Mouse (Mus musculus) urinary bladder, adult 18-20 months (tissue): ENCODE results near the gene Kif19a.
A peak's percentile ranks its signal among the peaks of the same experiment; 100 is the strongest.

Experiments used
- DNase-seq, 2 experiments: peaks; one replicate each; pipeline ENCODE4 v3.0.0; 2022; ENCODE audit warnings: low spot score in 2 of 2, mixed read lengths in 2 of 2

Kif19a gene

DNA sequence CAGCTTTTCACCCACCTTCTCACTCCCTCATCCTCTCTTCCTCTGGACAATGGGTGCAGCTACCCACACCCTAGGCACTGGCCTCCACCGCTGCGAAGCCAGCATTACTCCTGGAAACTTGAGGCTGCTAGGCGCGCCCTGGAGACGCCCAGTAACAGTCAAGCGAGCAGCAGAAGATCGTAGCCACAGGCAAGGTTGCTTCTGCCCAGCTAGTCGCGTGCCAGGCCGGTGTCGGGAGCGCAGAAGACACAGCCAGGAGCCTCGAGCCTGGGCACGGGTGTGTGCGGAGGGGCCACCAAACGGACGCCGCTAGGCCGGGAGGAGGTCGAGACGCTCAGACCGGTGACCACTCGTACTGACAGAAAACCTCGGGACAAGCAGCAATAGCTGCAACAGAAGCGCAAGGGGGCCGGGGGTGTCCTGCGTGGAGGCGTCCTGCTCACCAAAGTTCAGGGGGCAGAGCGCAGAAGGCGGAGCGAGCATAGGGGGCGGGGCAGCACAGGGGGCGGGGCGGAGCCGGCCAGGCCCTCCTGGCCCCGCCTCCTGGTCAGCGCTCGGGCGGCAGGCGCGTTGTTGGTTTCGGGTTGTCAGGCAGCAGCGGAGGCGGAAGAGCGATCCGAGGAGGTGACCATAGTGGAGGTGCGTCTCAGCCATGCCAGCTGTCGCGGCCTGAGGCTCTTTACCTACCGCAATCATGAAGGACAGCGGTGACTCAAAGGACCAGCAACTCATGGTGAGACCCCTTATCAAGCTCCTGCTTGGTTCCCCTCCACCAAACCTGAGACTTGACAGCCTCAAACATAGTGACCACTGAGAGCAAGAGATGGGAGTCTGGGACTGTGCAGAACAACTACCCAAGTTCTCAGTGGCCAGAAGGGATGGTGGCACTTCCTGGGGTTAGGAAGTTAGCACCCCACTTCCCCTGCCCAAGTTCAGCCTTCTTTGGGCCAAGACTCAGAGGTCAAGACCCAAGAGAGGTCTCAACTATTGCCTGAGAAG lies at the start of gene Kif19a:
Gene Kif19a (plus strand): TSS at position 569 of the 999 bp plus-strand sequence.
- peak; percentile 27 to 53 for DNase-seq

DNA sequence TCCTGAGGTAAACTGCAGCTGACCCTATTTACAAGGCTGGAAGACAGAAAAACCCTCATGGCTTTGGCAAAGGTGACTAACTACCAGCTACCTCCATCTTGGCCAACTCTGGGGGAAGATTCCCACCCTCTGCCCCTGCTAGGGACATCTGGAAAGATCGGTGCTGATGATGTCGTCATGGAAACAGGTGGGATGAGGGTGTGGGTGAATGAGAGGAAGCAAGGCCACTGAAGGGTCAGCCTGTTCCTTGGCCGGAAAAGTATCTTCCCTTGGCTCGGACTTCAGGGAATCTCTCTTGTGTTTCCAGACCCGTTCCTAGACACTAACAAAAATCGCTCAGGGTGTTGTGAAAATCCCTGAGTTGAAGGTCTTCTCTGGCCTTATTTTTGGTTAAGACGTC lies 49.7 kb upstream of the Kif19a start:
- DNase-seq = no peak

- DNase-seq = no peak
Measured at GRCm38 (mm10) chr11:114720535-114720934, 44.7 kb upstream of the Kif19a start.

DNA sequence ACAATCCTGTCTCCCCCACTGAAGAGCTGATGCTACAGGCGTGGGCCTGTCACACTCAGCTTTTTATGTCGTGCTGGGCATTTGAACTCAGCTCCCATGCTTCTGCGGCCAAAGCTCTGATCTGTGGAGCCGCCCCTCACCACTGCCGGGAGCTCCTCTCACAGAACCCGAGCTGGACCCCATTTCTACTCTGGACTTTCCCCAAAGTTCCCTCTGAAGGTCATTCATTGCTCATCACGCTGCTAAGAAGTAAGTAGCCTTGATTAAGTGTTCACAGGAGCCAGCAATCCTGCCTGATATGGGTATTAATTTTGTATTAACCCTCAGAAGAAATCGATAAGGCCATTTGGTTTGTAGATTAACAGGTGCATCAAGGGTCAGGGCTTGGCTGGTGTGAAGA lies 42.8 kb upstream of the Kif19a start:
- no peak for DNase-seq

- no peak for DNase-seq
Measured at GRCm38 (mm10) chr11:114723030-114723429, 42.2 kb upstream of the Kif19a start.

DNA sequence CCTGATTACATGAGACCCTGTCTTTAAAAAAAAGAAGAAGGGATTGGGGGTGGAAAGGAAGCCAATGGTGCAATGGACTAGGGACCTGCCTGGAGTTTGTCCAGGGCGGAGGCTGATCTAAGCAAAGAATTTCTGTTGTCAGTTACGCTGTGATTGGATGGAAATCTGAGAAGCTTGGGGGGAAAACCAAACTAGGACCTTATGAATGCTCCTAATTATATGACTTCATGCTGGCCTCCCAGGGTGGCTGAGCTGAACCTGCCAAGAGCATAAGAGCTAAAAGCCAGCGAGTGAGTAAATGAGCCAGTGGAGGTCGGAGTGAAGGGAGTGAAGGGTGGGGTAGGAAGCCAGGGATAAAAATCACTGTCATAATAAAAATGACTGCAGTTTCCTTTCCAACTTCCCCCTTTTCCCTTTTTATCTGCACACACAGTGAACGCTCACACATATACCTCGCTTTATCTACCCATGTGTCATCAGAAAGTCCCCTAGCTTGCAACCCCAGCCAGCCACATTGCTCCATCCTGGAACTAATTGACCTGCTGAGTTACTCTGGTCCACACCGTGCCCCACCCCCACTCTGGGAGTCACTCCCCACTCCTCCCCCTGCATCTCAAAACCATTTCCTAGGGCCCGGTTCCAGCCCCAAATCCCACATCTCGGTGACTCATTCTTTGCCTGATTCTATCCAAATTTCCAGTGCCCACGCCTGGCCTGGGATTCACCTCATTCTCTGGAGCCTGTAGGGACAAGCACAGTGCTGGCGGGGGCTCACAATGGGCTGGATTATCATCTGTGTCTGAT lies 40.2 kb upstream of the Kif19a start:
- peak in 1 of 2 experiments; percentile 63 for DNase-seq

GRCm38 (mm10) chr11:114726965-114727825 lies 38.0 kb upstream of the Kif19a start, which contains the start of gene Dnaic2:
Gene Dnaic2, plus strand, starts transcription at chr11:114727408.
- DNase-seq = peak; percentile 22 to 56

GRCm38 (mm10) chr11:114727826-114728186 lies 37.4 kb upstream of the Kif19a start:
- DNase-seq = no peak

DNA sequence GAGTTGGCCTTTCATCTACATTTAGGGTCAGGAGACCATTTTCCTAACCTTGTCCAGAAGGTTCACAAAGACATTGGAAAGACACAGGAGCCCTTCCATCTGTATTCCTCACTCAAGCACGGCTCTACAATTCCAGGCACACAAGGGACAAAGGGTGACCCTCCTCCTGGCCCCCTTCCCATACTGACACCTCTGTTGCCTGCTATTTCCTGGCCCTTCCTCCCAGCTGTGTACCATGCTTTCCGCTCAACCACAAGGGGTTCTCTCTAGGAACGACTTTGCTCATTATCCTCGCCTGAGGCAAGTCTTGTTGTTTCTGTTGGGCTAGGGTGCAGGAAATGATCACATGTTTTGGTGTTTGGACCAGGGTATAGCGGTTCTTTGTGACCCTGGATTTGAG lies 36.9 kb upstream of the Kif19a start:
- DNase-seq = no peak

- no peak for DNase-seq
Measured at GRCm38 (mm10) chr11:114729832-114730363, 35.3 kb upstream of the Kif19a start.

DNA sequence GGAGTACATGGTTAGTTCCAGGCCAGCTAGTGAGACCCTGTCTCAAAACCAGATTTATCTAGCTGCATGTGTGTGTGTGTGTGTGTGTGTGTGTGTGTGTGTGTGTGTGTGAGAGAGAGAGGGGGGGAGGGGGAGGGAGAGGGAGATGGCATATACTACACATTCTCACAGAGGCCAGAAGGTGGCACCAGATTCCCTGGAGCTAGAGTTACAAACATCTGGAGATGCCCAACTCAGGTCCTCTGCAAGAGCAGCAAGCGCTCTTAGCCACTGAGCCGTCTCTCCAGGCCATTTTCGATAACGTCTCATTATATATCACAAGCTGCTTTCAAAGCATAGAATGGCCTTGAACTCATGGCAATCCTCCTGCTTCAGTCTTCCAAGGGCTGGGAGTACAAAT lies 33.5 kb upstream of the Kif19a start:
- no peak for DNase-seq

GRCm38 (mm10) chr11:114732890-114733289 lies 32.3 kb upstream of the Kif19a start:
- DNase-seq = no peak

DNA sequence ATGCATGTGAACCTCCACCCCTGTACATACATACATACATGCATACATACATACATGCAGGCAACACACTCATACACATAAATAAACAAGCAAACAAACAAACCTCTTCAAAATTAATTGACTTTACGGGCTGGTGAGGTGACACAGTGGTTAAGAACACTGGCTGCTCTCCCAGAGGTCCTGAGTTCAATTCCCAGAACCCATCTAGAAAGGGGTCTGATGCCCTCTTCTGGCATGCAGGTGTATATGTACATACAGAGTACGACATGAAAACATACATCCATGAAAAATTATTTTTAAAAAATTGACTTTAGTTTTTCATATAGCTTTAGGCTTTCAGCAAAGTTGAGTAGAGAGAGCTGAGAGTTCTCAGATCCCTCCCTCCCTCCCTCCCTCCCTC lies 29.1 kb upstream of the Kif19a start:
- no peak for DNase-seq

GRCm38 (mm10) chr11:114736913-114737624 lies 28.1 kb upstream of the Kif19a start:
- peak in 1 of 2 experiments; percentile 28 for DNase-seq

DNA sequence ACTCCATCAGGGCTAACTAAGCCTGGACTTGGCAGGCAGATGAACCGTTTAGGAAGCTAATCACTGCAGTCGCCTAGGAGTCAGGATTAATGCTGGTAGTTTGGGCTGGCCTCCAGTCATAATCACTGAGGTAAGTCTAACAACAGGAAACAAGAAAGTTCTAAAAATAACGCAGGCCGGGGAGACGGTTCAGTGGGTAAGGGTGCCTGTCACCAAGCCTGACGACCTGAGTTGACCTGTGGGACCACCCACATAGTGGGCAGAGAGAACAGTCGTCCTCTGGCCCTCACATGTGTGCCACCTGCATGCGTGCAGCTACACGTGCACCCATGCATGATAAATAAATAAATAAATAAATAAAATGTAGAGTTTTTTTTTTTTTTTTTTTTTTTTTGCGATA lies 24.6 kb upstream of the Kif19a start:
- DNase-seq = no peak

DNA sequence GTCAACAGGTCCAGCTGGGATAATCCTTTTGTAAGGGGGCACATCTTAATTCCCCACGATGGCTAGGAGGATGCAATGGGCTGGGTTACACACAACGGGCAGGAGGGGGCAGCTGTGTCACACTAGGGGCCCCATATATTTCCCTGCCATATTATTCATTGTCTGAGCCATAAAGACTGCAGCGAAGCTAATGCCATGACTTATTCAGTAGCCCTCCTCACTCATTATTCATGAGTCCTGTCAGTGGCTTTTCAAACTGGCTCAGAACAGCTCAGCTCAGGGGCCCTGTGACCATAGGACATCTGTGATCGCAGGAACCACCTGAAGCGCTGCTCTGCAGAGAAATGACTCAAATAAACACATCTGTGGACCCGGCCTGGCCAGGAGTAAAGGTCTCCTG lies 23.7 kb upstream of the Kif19a start:
- no peak for DNase-seq

GRCm38 (mm10) chr11:114745134-114745533 lies 20.1 kb upstream of the Kif19a start:
- DNase-seq = peak; percentile 81 to 92

DNA sequence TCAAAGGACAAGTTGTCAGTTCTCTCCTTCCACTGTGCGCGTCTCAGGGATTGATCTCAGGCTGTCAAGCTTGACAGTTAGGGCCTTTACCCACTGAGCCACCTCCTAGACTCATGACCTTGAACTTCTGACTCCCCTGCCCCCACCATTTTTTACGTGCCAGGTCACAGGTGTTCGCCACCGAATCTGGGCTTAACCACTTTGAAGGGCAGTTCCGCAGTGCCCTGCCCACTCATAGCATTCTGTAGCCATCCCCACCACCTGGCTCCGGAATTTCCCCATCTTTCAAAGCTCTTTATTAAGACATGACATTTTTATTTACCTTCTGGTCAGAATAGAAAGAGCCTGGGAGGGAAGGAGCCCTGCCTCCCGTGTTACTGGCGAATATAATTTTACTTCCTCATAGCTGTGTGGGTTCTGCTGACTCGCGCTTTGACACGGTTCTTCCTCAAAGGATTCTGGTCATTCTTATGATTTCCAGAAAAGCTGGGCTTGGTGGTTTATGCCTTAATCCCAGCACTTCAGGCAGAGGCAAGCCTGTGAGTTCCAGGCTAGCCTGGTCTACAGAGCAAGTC lies 17.5 kb upstream of the Kif19a start:
- DNase-seq = no peak

GRCm38 (mm10) chr11:114769911-114770310 lies 4.7 kb downstream of the Kif19a start:
- no peak for DNase-seq

GRCm38 (mm10) chr11:114771896-114772295 lies 6.7 kb downstream of the Kif19a start:
- no peak for DNase-seq
